Mouse (Mus musculus): Measurements from ENCODE around the gene Runx3.

GRCm38 (mm10) chr4:135125152-135125551 lies 4.7 kb downstream of the Runx3 start:
- TF ChIP-seq CTCF (IDR thresholded peaks at IDR 0.05; ENCODE audit: control insufficient read depth, insufficient read depth, insufficient replicate concordance, low read depth, low read length): no peak
- no peak for TF ChIP-seq POLR2A (IDR thresholded peaks at IDR 0.05; ENCODE audit: control insufficient read depth, low read depth, low read length)

Measured in testis, adult 2 months (tissue).